Mouse (Mus musculus) left cerebral cortex, adult 8-10 months (tissue): Measurements from ENCODE around the gene Rps18. TPM values are rescaled to one million over a fixed set of nuclear protein-coding genes. Genes with fewer than 3 reads are reported as not detected.

Experiments
- DNase-seq, 2 experiments: peaks; one replicate each; pipeline ENCODE4 v3.0.0; 2022; ENCODE audit warnings: low spot score in 2 of 2
- total RNA-seq, 4 experiments: library from RNA; stranded (reverse); gene quantifications; 2 replicates each; pipeline ENCODE4 v1.2.4; 2022

The Rps18 gene
- total RNA-seq, 4 experiments from 2014 or later, result 328 to 351 (median 339) TPM

- DNase-seq, result no peak
Measured at GRCm38 (mm10) chr17:33968927-33969326, 13.1 kb upstream of the Rps18 start.

- peak in 1 of 2 experiments; percentile 70 for DNase-seq
Measured at GRCm38 (mm10) chr17:33968489-33968888, 12.7 kb upstream of the Rps18 start.

- DNase-seq, result no peak
Measured at GRCm38 (mm10) chr17:33965846-33966550, 10.2 kb upstream of the Rps18 start.

- no peak for DNase-seq
Measured at GRCm38 (mm10) chr17:33965082-33965845, 9.5 kb upstream of the Rps18 start.

- DNase-seq, result no peak
Measured at GRCm38 (mm10) chr17:33962876-33963275, 7.1 kb upstream of the Rps18 start.

- no peak for DNase-seq
Measured at GRCm38 (mm10) chr17:33959948-33960347, 4.1 kb upstream of the Rps18 start.

- no peak for DNase-seq
Measured at GRCm38 (mm10) chr17:33959135-33959534, 3.3 kb upstream of the Rps18 start.

GRCm38 (mm10) chr17:33958451-33958850 lies 2.6 kb upstream of the Rps18 start:
- no peak for DNase-seq

- no peak for DNase-seq
Measured at GRCm38 (mm10) chr17:33957493-33957892, 1.7 kb upstream of the Rps18 start.

- DNase-seq, result no peak
Measured at GRCm38 (mm10) chr17:33956336-33956735, 535 bp upstream of the Rps18 start.

- DNase-seq, result no peak
Measured at GRCm38 (mm10) chr17:33954646-33955554, 901 bp downstream of the Rps18 start.

- DNase-seq, result peak in 1 of 2 experiments; percentile 4
Measured at GRCm38 (mm10) chr17:33953961-33954565, 1.7 kb downstream of the Rps18 start.

- DNase-seq, result no peak
Measured at GRCm38 (mm10) chr17:33953310-33953709, 2.5 kb downstream of the Rps18 start.

GRCm38 (mm10) chr17:33952879-33953278 lies 2.9 kb downstream of the Rps18 start:
- peak in 1 of 2 experiments; percentile 5 for DNase-seq

- DNase-seq, result peak in 1 of 2 experiments; percentile 12
Measured at GRCm38 (mm10) chr17:33952015-33952414, 3.8 kb downstream of the Rps18 start.

- peak; percentile 59 to 71 for DNase-seq
Measured at GRCm38 (mm10) chr17:33951021-33951946, 4.5 kb downstream of the Rps18 start, which contains the start of gene B3galt4. Gene B3galt4, minus strand, starts transcription at chr17:33951488.

GRCm38 (mm10) chr17:33950131-33950625 lies 5.6 kb downstream of the Rps18 start:
- DNase-seq, result no peak

- DNase-seq, result no peak
Measured at GRCm38 (mm10) chr17:33948905-33949537, 6.8 kb downstream of the Rps18 start.
